Mouse (Mus musculus) kidney, postnatal 10 days (tissue): ENCODE results near the gene Abcc2.

ENCODE experiments used
- DNase-seq: peaks from one replicate; pipeline ENCODE4 v3.0.0; 2021; ENCODE audit warnings: mixed read lengths

Gene Abcc2

DNA sequence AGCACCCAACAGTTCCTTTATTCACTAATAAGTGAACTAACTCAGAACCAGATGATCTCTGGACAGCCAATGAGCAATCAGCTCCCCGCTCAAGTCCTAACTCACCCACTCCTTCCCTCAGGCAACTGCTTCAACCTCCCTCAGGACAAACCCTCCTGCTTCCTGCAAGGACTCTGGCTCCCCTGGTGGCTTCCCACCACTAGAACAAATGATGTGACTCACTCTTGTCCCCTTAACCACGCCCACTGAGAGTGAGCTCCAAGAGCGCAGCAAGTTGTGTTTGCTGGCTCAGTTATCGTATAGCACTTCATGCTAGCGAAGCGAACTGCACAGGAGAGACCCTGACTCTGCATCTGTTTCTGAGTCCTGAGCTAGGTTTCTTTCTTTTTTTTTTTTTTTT is 75.4 kb downstream of the Abcc2 start:
- no peak for DNase-seq

DNA sequence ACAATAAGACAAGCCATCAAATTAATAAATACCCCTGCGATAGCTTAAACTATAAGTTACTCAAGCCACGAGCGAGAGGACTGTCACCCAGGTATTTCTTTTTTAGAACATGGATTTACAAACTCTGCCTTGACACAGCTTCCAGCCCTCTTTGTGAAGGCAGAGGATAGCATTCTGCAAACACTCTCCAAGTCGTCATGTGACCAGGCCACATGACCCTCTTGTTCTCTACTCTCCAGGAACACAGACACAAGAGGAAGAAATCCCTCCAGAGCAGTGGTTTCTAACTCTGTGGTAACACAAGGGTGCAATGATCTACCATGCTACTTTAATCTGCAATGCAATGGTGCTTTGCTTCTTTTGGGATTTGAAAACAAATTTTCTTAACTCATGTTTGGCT is 88.4 kb downstream of the Abcc2 start:
- DNase-seq = no peak

DNA sequence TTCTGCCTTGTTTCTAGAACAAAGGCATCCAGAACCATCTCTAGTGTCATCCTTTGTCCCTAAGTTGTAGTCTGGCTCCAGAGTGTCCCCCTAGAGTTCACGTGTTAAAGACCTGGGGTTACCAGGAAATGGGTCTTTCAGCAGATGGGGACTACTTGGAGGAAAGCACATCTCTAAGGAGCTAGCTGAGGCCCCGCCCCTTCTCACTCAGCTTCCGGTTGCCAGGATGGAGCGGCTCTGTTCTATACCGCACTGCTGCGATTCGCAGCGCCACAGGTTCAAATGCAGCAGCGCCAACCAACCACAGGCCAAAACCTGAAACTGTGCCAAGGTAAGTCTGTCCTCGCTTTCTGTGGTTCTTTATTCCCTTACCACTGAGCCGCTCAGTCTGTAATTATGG is 92.4 kb downstream of the Abcc2 start:
- no peak for DNase-seq

- DNase-seq = no peak
These were observed 94.0 kb downstream of the Abcc2 start for GRCm38 (mm10) chr19:43875996-43876395.

- DNase-seq = no peak
These were observed 95.4 kb downstream of the Abcc2 start for GRCm38 (mm10) chr19:43877364-43877763.

DNA sequence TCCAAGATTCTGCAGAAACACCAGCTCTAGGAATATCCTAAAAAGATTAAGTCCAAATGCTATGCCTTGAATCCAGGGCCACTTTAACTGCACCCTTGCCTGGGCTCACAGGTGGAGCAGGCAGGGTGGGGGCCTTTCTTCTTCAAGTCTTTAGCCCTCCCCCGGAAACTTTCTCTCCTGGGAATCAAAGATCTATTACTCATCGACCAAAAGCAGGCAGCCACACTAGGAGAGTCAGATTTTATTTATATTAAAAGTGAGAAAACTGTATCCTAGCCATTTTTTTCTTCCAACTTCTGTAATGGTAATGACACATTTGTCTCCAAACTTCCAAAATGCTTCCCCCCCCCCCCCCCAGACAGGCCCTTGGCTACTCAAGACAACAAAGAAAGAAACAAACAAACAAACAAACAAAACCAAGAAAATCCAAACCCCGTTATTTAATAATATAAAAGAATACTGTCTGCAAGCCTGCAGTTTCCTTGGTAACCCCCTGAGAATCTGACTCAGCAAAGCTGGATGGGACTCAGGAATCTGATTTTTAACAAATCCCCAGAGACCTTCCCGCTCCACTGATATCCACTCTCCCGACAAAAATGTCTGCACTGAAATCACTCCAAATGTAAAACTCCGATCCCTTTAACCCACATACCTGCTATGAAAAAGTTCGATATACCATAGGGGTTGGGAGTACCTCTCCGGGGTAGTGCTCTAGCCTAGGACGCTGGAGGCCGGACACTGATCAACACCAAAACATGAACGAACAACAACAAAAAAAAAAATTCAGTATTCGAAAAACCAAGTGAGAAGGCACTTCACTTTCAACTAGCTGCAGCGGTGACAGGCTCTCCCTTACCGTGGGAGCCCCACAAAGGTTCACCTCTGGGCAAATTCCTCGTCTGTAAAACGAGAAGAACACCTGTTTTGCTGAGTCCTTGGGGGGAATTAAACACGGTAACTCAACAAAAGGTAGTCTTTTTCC is 96.4 kb downstream of the Abcc2 start:
- no peak for DNase-seq

- DNase-seq = peak; percentile 91
These were observed 97.6 kb downstream of the Abcc2 start for GRCm38 (mm10) chr19:43879401-43880212.

DNA sequence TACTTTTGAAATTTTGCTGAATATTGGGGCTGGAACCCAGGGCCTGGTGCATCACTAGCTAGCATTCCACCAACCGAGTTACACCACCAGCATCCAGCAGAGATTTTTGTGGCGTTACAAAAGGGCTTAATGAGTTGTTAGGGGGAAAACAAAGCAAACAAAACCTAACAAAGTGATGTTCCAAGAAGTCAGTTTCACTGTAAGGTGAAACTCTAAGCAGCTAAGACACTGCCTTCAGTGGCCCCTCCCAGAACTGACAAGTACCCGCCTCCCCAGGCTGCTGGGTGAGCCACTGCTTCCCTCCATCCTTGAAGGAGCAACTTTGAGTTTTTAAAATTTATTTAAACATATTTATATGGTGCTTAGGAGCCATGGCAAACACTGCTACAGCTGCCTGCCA is 98.4 kb downstream of the Abcc2 start:
- no peak for DNase-seq

DNA sequence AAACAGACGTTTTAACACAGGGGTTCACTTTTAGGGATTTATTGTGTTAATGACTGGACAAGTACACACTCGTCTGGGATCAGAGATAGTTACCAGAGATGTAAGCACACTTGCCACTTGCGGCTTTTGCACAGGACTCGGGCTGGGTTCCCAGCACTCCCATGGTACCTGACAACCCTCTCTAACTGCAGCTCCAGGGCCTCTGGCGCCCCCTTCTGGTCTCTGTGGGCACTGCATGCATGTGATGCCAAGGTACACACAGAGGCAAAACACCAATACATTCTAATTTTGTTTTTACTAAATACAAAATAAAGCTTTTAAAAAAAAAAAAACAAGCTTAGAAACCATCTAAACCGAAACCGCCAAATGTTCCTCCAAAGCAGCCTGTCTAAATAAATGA is 99.6 kb downstream of the Abcc2 start:
- peak; percentile 40 for DNase-seq

DNA sequence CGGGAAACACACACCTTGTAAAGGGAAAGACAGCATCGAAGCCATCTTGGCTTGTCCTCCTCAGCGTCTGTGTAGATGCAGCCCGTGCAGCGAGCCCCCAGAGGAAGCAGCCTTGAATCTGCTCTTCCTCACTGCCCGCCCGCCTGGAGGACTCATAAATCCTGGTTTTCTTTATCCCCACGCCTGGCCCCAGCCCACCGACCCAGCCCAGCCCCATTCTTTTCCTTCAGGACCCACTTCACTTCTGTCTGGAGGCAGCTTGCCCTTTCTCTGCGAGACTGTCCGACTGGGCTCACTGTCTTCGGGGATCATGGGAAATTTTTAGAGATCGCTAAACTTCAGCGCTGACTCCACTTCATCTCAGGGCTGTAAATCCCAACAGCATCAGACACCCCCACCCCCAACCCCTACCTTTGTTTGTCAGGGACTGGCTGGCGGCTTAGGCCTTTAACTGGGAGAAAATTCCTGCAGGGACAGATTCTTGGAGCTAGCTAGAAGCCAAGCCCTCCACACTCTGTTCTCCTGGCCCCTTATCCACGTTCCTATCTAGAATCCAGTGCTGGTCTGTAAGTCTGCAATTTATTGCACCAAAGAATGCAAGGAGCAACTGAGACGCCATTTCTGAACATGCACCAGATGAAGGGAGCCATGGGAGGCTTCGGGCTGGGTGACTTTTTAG is 101.0 kb downstream of the Abcc2 start:
- peak; percentile 54 for DNase-seq

- DNase-seq = no peak
These were observed 102.9 kb downstream of the Abcc2 start for GRCm38 (mm10) chr19:43884668-43885498.

GRCm38 (mm10) chr19:43886371-43887099 is 104.5 kb downstream of the Abcc2 start:
- DNase-seq = no peak

DNA sequence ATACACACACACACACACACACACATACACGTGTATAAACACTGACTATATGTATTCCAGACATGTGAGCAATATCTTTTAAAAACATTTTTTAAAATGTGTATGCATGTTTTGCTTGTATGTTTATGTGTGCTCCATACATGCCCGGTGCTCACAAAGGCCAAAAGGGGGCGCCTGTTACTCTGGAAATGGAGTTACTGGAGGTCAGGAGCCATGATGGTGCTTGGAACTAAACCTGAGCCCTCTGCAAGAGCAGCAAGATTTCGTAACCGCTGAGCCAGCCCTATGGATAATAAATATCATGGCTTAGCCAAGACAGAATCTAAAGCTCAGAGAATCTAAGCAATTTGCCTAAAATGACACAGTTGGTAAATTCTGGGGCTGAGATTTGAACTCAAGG is 105.2 kb downstream of the Abcc2 start:
- DNase-seq = no peak

- no peak for DNase-seq
These were observed 105.7 kb downstream of the Abcc2 start for GRCm38 (mm10) chr19:43887725-43888124.
